Mouse (Mus musculus) heart, embryonic 14.5 days (tissue): ENCODE results near the gene Adamts9. TPM values are rescaled to one million over a fixed set of nuclear protein-coding genes. Genes with fewer than 3 reads are reported as not detected.

Experiments
- ATAC-seq: fragments of 200-750 bp; cut with Nextera tagmentation; 2 replicates; pipeline ENCODE4 v1.8.0; 2017; ENCODE audit warnings: low read depth, moderate TSS enrichment; ENCODE audit not compliant: insufficient number of reproducible peaks, insufficient read depth, low FRiP score
- H3K27ac ChIP-seq, 2 experiments: fragments of 200-500 bp in 1 of 2; fragments of 300-500 bp in 1 of 2; sonication (generic) in 1 of 2; replicated peaks in 1 of 2; 2 replicates each; pipeline ENCODE4 v1.5.1; 2012 to 2014; ENCODE audit warnings: low read depth in 2 of 2, low read length in 2 of 2, control low read depth in 1 of 2, mild to moderate bottlenecking in 1 of 2, mixed read lengths in 1 of 2; ENCODE audit not compliant: control insufficient read depth in 1 of 2, insufficient read depth in 1 of 2
- H3K27me3 ChIP-seq: fragments of 300-500 bp; sonication (generic); 2 replicates; pipeline ENCODE4 v1.6.1; 2014; ENCODE audit warnings: mild to moderate bottlenecking, low read length, control low read depth; ENCODE audit not compliant: control insufficient read depth, insufficient read depth
- H3K36me3 ChIP-seq: fragments of 300-500 bp; sonication (generic); 2 replicates; pipeline ENCODE4 v1.6.1; 2014; ENCODE audit warnings: mild to moderate bottlenecking, control low read depth, low read length, mixed read lengths; ENCODE audit not compliant: control insufficient read depth, insufficient read depth
- H3K4me1 ChIP-seq, 2 experiments: fragments of 200-500 bp in 1 of 2; fragments of 300-500 bp in 1 of 2; sonication (generic) in 1 of 2; 2 replicates each; pipeline ENCODE4 v1.6.1; 2012 to 2014; ENCODE audit warnings: low read length in 2 of 2, control low read depth in 1 of 2, mixed read lengths in 1 of 2; ENCODE audit not compliant: control insufficient read depth in 2 of 2, insufficient read depth in 2 of 2
- H3K4me2 ChIP-seq: fragments of 300-500 bp; sonication (generic); 2 replicates; pipeline ENCODE4 v1.6.1; 2014; ENCODE audit warnings: mild to moderate bottlenecking, low read length
- H3K4me3 ChIP-seq, 2 experiments: fragments of 200-500 bp in 1 of 2; fragments of 300-500 bp in 1 of 2; sonication (generic) in 1 of 2; 2 replicates each; pipeline ENCODE4 v1.5.1; 2012 to 2014; ENCODE audit warnings: low read length in 2 of 2, mild to moderate bottlenecking in 2 of 2, control low read depth in 1 of 2, low read depth in 1 of 2, moderate library complexity in 1 of 2; ENCODE audit not compliant: control insufficient read depth in 1 of 2, insufficient read depth in 1 of 2
- H3K9ac ChIP-seq: fragments of 300-500 bp; sonication (generic); 2 replicates; pipeline ENCODE4 v1.6.1; 2014; ENCODE audit warnings: mild to moderate bottlenecking, low read length
- H3K9me3 ChIP-seq: fragments of 300-500 bp; sonication (generic); 2 replicates; pipeline ENCODE4 v1.6.1; 2016; ENCODE audit warnings: low read length, control low read depth; ENCODE audit not compliant: control insufficient read depth
- WGBS: fragments of 180-500 bp; shearing (Covaris S2); extraction: QIAGEN DNeasy Blood & Tissue Kit; methylation state at CpG from one replicate; pipeline ENCODE4 v1.1.7; 2014; 5-methylcytosine and 5-hydroxymethylcytosine counted together
- polyA plus RNA-seq: library from polyadenylated mRNA; unstranded; fragments of >200 nt; fragmentation: Nextera tagmentation; extraction: Ambion mirVana; gene quantifications from 2 replicates; pipeline ENCODE4 v1.2.1, GENCODE M21; 2014

Gene Adamts9
- polyA plus RNA-seq, 1 experiment from 2014 or later = 6.2 TPM

GRCm38 (mm10) chr6:92973340-92973739 is 30.0 kb upstream of the Adamts9 start:
- no peaks in the 10 kb centered on the region for H3K27me3 ChIP-seq
- no peak for ATAC-seq
- H3K9me3 ChIP-seq = no peaks in the 10 kb centered on the region
- 87% methylated on average over 3 of the region's 3 CpGs for WGBS
- no peak overlapping the region for H3K27ac ChIP-seq
- no peaks in the 10 kb centered on the region for H3K36me3 ChIP-seq
- no peak overlapping the region for H3K4me3 ChIP-seq
- no peaks in the 10 kb centered on the region for H3K4me1 ChIP-seq
- no peak overlapping the region for H3K9ac ChIP-seq
- no peak overlapping the region for H3K4me2 ChIP-seq

GRCm38 (mm10) chr6:92968718-92969117 is 25.4 kb upstream of the Adamts9 start:
- no peak overlapping the region for H3K9ac ChIP-seq
- 75% methylated on average over 3 of the region's 3 CpGs for WGBS
- no peak overlapping the region for H3K4me3 ChIP-seq
- H3K27ac ChIP-seq = no peak overlapping the region
- no peak overlapping the region for H3K4me2 ChIP-seq
- no peaks in the 10 kb centered on the region for H3K27me3 ChIP-seq
- no peaks in the 10 kb centered on the region for H3K36me3 ChIP-seq
- H3K4me1 ChIP-seq = no peaks in the 10 kb centered on the region; a peak in 1 of 4 replicates
- H3K9me3 ChIP-seq = 0 out of 2 replicates have a peak, but pooled peaks cover 4% of the 10 kb centered on the region
- ATAC-seq = no peak

- H3K4me2 ChIP-seq = no peak overlapping the region
- no peaks in the 10 kb centered on the region; a peak in 1 of 4 replicates for H3K4me1 ChIP-seq
- no peak for ATAC-seq
- H3K27me3 ChIP-seq = no peaks in the 10 kb centered on the region
- no peak overlapping the region for H3K27ac ChIP-seq
- H3K4me3 ChIP-seq = no peak overlapping the region
- 61% methylated on average over 3 of the region's 3 CpGs for WGBS
- H3K36me3 ChIP-seq = no peaks in the 10 kb centered on the region
- H3K9me3 ChIP-seq = 0 out of 2 replicates have a peak, but pooled peaks cover 4% of the 10 kb centered on the region
- H3K9ac ChIP-seq = no peak overlapping the region
Observed at GRCm38 (mm10) chr6:92968216-92968615, 24.9 kb upstream of the Adamts9 start.

- no peak overlapping the region for H3K4me3 ChIP-seq
- no peak overlapping the region for H3K27ac ChIP-seq
- ATAC-seq = no peak
- no peaks in the 10 kb centered on the region for H3K4me1 ChIP-seq
- no peak overlapping the region for H3K4me2 ChIP-seq
- H3K27me3 ChIP-seq = no peaks in the 10 kb centered on the region
- H3K9ac ChIP-seq = no peak overlapping the region
- H3K9me3 ChIP-seq = 0 out of 2 replicates have a peak, but pooled peaks cover 4% of the 10 kb centered on the region
- 62% methylated on average over 3 of the region's 3 CpGs for whole genome bisulfite sequencing
- H3K36me3 ChIP-seq = no peaks in the 10 kb centered on the region
Observed at GRCm38 (mm10) chr6:92962966-92963365, 19.7 kb upstream of the Adamts9 start.

GRCm38 (mm10) chr6:92960997-92961396 is 17.7 kb upstream of the Adamts9 start:
- no peaks in the 10 kb centered on the region for H3K4me1 ChIP-seq
- no peak overlapping the region for H3K4me2 ChIP-seq
- H3K9me3 ChIP-seq = 0 out of 2 replicates have a peak, but pooled peaks cover 4% of the 10 kb centered on the region
- 85% methylated on average over 6 of the region's 6 CpGs for WGBS
- H3K4me3 ChIP-seq = no peak overlapping the region
- H3K36me3 ChIP-seq = no peaks in the 10 kb centered on the region
- H3K9ac ChIP-seq = no peak overlapping the region
- no peaks in the 10 kb centered on the region for H3K27me3 ChIP-seq
- H3K27ac ChIP-seq = no peak overlapping the region
- ATAC-seq = no peak

GRCm38 (mm10) chr6:92959416-92959815 is 16.1 kb upstream of the Adamts9 start:
- no peaks in the 10 kb centered on the region for H3K27me3 ChIP-seq
- H3K4me3 ChIP-seq = no peak overlapping the region
- H3K4me2 ChIP-seq = no peak overlapping the region
- WGBS = 74% methylated on average over 2 of the region's 2 CpGs
- H3K9me3 ChIP-seq = no peaks in the 10 kb centered on the region
- H3K9ac ChIP-seq = no peak overlapping the region
- no peaks in the 10 kb centered on the region for H3K4me1 ChIP-seq
- H3K36me3 ChIP-seq = no peaks in the 10 kb centered on the region
- ATAC-seq = no peak
- no peak overlapping the region for H3K27ac ChIP-seq

- Histone ChIP-seq H3K4me3 (no peak overlapping the region), H3K36me3 (no peaks in the 10 kb centered on the region), H3K9ac (no peak overlapping the region), H3K27me3 (no peaks in the 10 kb centered on the region), H3K4me1 (peaks cover 6 to 8% of the 10 kb centered on the region in 2 experiments; a peak in 3 of 4 replicates), H3K27ac (no peak overlapping the region), H3K4me2 (no peak overlapping the region), H3K9me3 (peaks cover 13% of the 10 kb centered on the region)
- ATAC-seq = no peak
- 89% methylated on average over 6 of the region's 6 CpGs for WGBS
Observed at GRCm38 (mm10) chr6:92947337-92948042, 4.2 kb upstream of the Adamts9 start.

- Histone ChIP-seq H3K36me3 (no peaks in the 10 kb centered on the region), H3K4me3 (0 out of 4 replicates have a peak overlapping the region, but pooled peaks of 1 of the 2 experiments have one; percentile 73), H3K4me1 (peaks cover 7 to 10% of the 10 kb centered on the region in 2 experiments), H3K27ac (no peak overlapping the region), H3K4me2 (peak overlapping the region; percentile 96), H3K27me3 (no peaks in the 10 kb centered on the region), H3K9ac (no peak overlapping the region), H3K9me3 (peaks cover 12% of the 10 kb centered on the region)
- WGBS = 56% methylated on average over 7 of the region's 7 CpGs
- ATAC-seq = no peak
Observed at GRCm38 (mm10) chr6:92944711-92945110, 1.4 kb upstream of the Adamts9 start.
